Mouse (Mus musculus) embryonic facial prominence, embryonic 10.5 days (tissue): ENCODE results near the gene Mark1. TPM values are rescaled to one million over a fixed set of nuclear protein-coding genes. Genes with fewer than 3 reads are reported as not detected.

Experiments
- DNase-seq: peaks from one replicate; pipeline ENCODE4 v3.0.0-alpha.2; 2017; ENCODE audit warnings: low spot score
- H3K27ac ChIP-seq: fragments of 300-500 bp; sonication (generic); replicated peaks from 2 replicates; pipeline ENCODE4 v1.5.1; 2016; ENCODE audit warnings: mild to moderate bottlenecking
- H3K27me3 ChIP-seq: fragments of 300-500 bp; sonication (generic); replicated peaks from 2 replicates; pipeline ENCODE4 v1.6.1; 2016; ENCODE audit warnings: low read depth, mild to moderate bottlenecking; ENCODE audit not compliant: poor library complexity, severe bottlenecking
- H3K36me3 ChIP-seq: fragments of 300-500 bp; sonication (generic); replicated peaks from 2 replicates; pipeline ENCODE4 v1.6.1; 2016; ENCODE audit warnings: mild to moderate bottlenecking, moderate library complexity
- H3K4me1 ChIP-seq: fragments of 300-500 bp; sonication (generic); 2 replicates; pipeline ENCODE4 v1.6.1; 2016
- H3K4me3 ChIP-seq: fragments of 300-500 bp; sonication (generic); 2 replicates; pipeline ENCODE4 v1.5.1; 2016; ENCODE audit warnings: mild to moderate bottlenecking, moderate library complexity
- H3K9me3 ChIP-seq: fragments of 300-500 bp; sonication (generic); 2 replicates; pipeline ENCODE4 v1.6.1; 2016; ENCODE audit warnings: mild to moderate bottlenecking
- WGBS: fragments of 180-500 bp; shearing (Covaris S2); methylation state at CpG from one replicate; pipeline ENCODE4 v1.1.7; 2016; 5-methylcytosine and 5-hydroxymethylcytosine counted together
- polyA plus RNA-seq: library from polyadenylated mRNA; unstranded; fragments of >200 nt; fragmentation: Nextera tagmentation; extraction: Ambion mirVana; gene quantifications from 2 replicates; pipeline ENCODE4 v1.2.1, GENCODE M21; 2016

Gene Mark1
- polyA plus RNA-seq, 1 experiment from 2014 or later = 3.0 TPM

GRCm38 (mm10) chr1:184908558-184908957 is 90.8 kb downstream of the Mark1 start:
- H3K4me3 ChIP-seq = no peak overlapping the region
- 80% methylated on average over 9 of the region's 9 CpGs for WGBS
- H3K27ac ChIP-seq = no peak overlapping the region

GRCm38 (mm10) chr1:184905904-184906745 is 93.2 kb downstream of the Mark1 start:
- Histone ChIP-seq H3K4me3 (no peak overlapping the region), H3K4me1 (peaks cover 3% of the 10 kb centered on the region; the same call in 1 of the 2 replicates), H3K27ac (no peak overlapping the region), H3K9me3 (no peaks in the 10 kb centered on the region), H3K27me3 (no peaks in the 10 kb centered on the region), H3K36me3 (peaks cover 81% of the 10 kb centered on the region)
- 92% methylated on average over 12 of the region's 12 CpGs for WGBS
- no peak for DNase-seq

More at GRCm38 (mm10) chr1:184908558-184908957, 90.8 kb downstream of the Mark1 start:
- H3K36me3 ChIP-seq = peaks cover 91% of the 10 kb centered on the region
- no peaks in the 10 kb centered on the region for H3K9me3 ChIP-seq
- no peaks in the 10 kb centered on the region for H3K4me1 ChIP-seq
- DNase-seq = no peak
- no peaks in the 10 kb centered on the region for H3K27me3 ChIP-seq

GRCm38 (mm10) chr1:184905371-184905770 is 94.0 kb downstream of the Mark1 start:
- 84% methylated on average over 19 of the region's 19 CpGs for WGBS
- Histone ChIP-seq H3K4me3 (no peak overlapping the region), H3K27me3 (no peaks in the 10 kb centered on the region), H3K27ac (no peak overlapping the region), H3K9me3 (no peaks in the 10 kb centered on the region), H3K4me1 (peaks cover 3% of the 10 kb centered on the region; the same call in 1 of the 2 replicates), H3K36me3 (peaks cover 79% of the 10 kb centered on the region)
- DNase-seq = no peak

- H3K36me3 ChIP-seq = peaks cover 81% of the 10 kb centered on the region
- no peak for DNase-seq
- no peaks in the 10 kb centered on the region for H3K27me3 ChIP-seq
- 84% methylated on average over 7 of the region's 7 CpGs for WGBS
- H3K4me1 ChIP-seq = peaks cover 3% of the 10 kb centered on the region; the same call in 1 of the 2 replicates
- no peak overlapping the region for H3K27ac ChIP-seq
- H3K4me3 ChIP-seq = no peak overlapping the region
- no peaks in the 10 kb centered on the region for H3K9me3 ChIP-seq
Measured at GRCm38 (mm10) chr1:184903697-184904096, 95.7 kb downstream of the Mark1 start.

- Histone ChIP-seq H3K4me3 (no peak overlapping the region), H3K27me3 (no peaks in the 10 kb centered on the region), H3K9me3 (no peaks in the 10 kb centered on the region), H3K4me1 (peaks cover 3% of the 10 kb centered on the region; the same call in 1 of the 2 replicates), H3K27ac (no peak overlapping the region), H3K36me3 (peaks cover 78% of the 10 kb centered on the region)
- 80% methylated on average over 7 of the region's 7 CpGs for WGBS
- no peak for DNase-seq
Measured at GRCm38 (mm10) chr1:184902886-184903285, 96.5 kb downstream of the Mark1 start.

GRCm38 (mm10) chr1:184897350-184897749 is 102.0 kb downstream of the Mark1 start:
- 70% methylated on average over 16 of the region's 16 CpGs for WGBS
- no peak for DNase-seq
- H3K36me3 ChIP-seq = peaks cover 30% of the 10 kb centered on the region

GRCm38 (mm10) chr1:184891998-184892397 is 107.4 kb downstream of the Mark1 start:
- Histone ChIP-seq H3K4me1 (0 out of 2 replicates have a peak, but pooled peaks cover 1% of the 10 kb centered on the region), H3K27me3 (no peaks in the 10 kb centered on the region), H3K4me3 (no peak overlapping the region), H3K9me3 (no peaks in the 10 kb centered on the region), H3K36me3 (no peaks in the 10 kb centered on the region), H3K27ac (no peak overlapping the region)
- no peak for DNase-seq
- 86% methylated on average over 3 of the region's 3 CpGs for WGBS

More at GRCm38 (mm10) chr1:184897350-184897749, 102.0 kb downstream of the Mark1 start:
- H3K27me3 ChIP-seq = no peaks in the 10 kb centered on the region
- no peaks in the 10 kb centered on the region for H3K9me3 ChIP-seq
- H3K4me3 ChIP-seq = no peak overlapping the region
- H3K27ac ChIP-seq = no peak overlapping the region
- peaks cover 9% of the 10 kb centered on the region for H3K4me1 ChIP-seq

- H3K27me3 ChIP-seq = peaks cover 6% of the 10 kb centered on the region; the same call in 1 of the 2 replicates
- peaks cover 2% of the 10 kb centered on the region; the same call in 1 of the 2 replicates for H3K4me1 ChIP-seq
- no peaks in the 10 kb centered on the region for H3K36me3 ChIP-seq
- 81% methylated on average over 6 of the region's 6 CpGs for WGBS
- no peak overlapping the region for H3K4me3 ChIP-seq
- H3K27ac ChIP-seq = no peak overlapping the region
- no peak for DNase-seq
- H3K9me3 ChIP-seq = no peaks in the 10 kb centered on the region
Measured at GRCm38 (mm10) chr1:184889454-184889853, 109.9 kb downstream of the Mark1 start.

- WGBS = 59% methylated on average over 1 of the region's 1 CpGs
Measured at GRCm38 (mm10) chr1:184886160-184886559, 113.2 kb downstream of the Mark1 start.

GRCm38 (mm10) chr1:184882281-184883268 is 116.8 kb downstream of the Mark1 start, which contains the start of gene C130074G19Rik:
TSS of gene C130074G19Rik (minus strand) at chr1:184883218.
- Histone ChIP-seq H3K27ac (peak within 1 kb of the TSS; percentile 41), H3K27me3 (peaks cover 62% of the 10 kb centered on the region)
- 2% methylated on average over 77 of the region's 77 CpGs for WGBS

More at GRCm38 (mm10) chr1:184886160-184886559, 113.2 kb downstream of the Mark1 start:
- Histone ChIP-seq H3K36me3 (no peaks in the 10 kb centered on the region), H3K27ac (no peak overlapping the region), H3K27me3 (peaks cover 39% of the 10 kb centered on the region), H3K4me3 (no peak overlapping the region), H3K4me1 (peaks cover 13% of the 10 kb centered on the region), H3K9me3 (no peaks in the 10 kb centered on the region)
- no peak for DNase-seq

GRCm38 (mm10) chr1:184881861-184882260 is 117.5 kb downstream of the Mark1 start:
- no peak overlapping the region for H3K27ac ChIP-seq
- H3K4me3 ChIP-seq = peak overlapping the region; percentile 65
- no peak for DNase-seq
- H3K4me1 ChIP-seq = peaks cover 21% of the 10 kb centered on the region
- peaks cover 62% of the 10 kb centered on the region for H3K27me3 ChIP-seq
- WGBS = 67% methylated on average over 7 of the region's 7 CpGs
- no peaks in the 10 kb centered on the region for H3K36me3 ChIP-seq
- H3K9me3 ChIP-seq = no peaks in the 10 kb centered on the region

More at GRCm38 (mm10) chr1:184882281-184883268, 116.8 kb downstream of the Mark1 start, which contains the start of gene C130074G19Rik:
- no peaks in the 10 kb centered on the region for H3K36me3 ChIP-seq
- H3K9me3 ChIP-seq = no peaks in the 10 kb centered on the region
- peak; percentile 80 for DNase-seq
- peak within 1 kb of the TSS; percentile 65 for H3K4me3 ChIP-seq
- peaks cover 21% of the 10 kb centered on the region for H3K4me1 ChIP-seq

GRCm38 (mm10) chr1:184881211-184881610 is 118.2 kb downstream of the Mark1 start:
- WGBS = 84% methylated on average over 5 of the region's 5 CpGs
- no peak for DNase-seq
- Histone ChIP-seq H3K36me3 (no peaks in the 10 kb centered on the region), H3K27me3 (peaks cover 62% of the 10 kb centered on the region), H3K4me1 (peaks cover 21% of the 10 kb centered on the region), H3K9me3 (no peaks in the 10 kb centered on the region), H3K27ac (no peak overlapping the region), H3K4me3 (no peak overlapping the region)
